Mouse (Mus musculus) MEL (cell line): ENCODE data around the gene Psap. TPM values are rescaled to one million over a fixed set of nuclear protein-coding genes. Genes with fewer than 3 reads are reported as not detected.

Experiments
- DNase-seq: peaks from one replicate; pipeline ENCODE4 v3.0.0; 2011; ENCODE audit warnings: low read depth, low spot score
- H3K27ac ChIP-seq: 2 replicates; pipeline ENCODE4 v1.5.1; 2012; ENCODE audit warnings: low read depth, mild to moderate bottlenecking, control low read depth, low read length, moderate library complexity; ENCODE audit not compliant: control insufficient read depth
- H3K27me3 ChIP-seq, 2 experiments: fragments of 150-350 bp in 1 of 2; sonication (generic) in 1 of 2; 2 replicates each; pipeline ENCODE4 v1.6.1; 2012; ENCODE audit warnings: low read length in 2 of 2, mild to moderate bottlenecking in 2 of 2, improper control_type of control experiment in 1 of 2, moderate library complexity in 1 of 2; ENCODE audit not compliant: insufficient read depth in 2 of 2, control insufficient read depth in 1 of 2
- H3K36me3 ChIP-seq, 2 experiments: 2 replicates each; pipeline ENCODE4 v1.6.1; 2012 to 2014; ENCODE audit warnings: low read length in 2 of 2, improper control_type of control experiment in 1 of 2, inconsistent platforms in 1 of 2, mild to moderate bottlenecking in 1 of 2; ENCODE audit not compliant: insufficient read depth in 2 of 2, control insufficient read depth in 1 of 2
- H3K4me1 ChIP-seq, 2 experiments: fragments of 150-350 bp in 1 of 2; sonication (generic) in 1 of 2; 2 replicates each; pipeline ENCODE4 v1.6.1; 2012; ENCODE audit warnings: low read length in 2 of 2, improper control_type of control experiment in 1 of 2, mild to moderate bottlenecking in 1 of 2; ENCODE audit not compliant: insufficient read depth in 2 of 2, control insufficient read depth in 1 of 2
- H3K4me3 ChIP-seq, 2 experiments: fragments of 150-350 bp in 1 of 2; sonication (generic) in 1 of 2; 2 replicates each; pipeline ENCODE4 v1.5.1; 2012; ENCODE audit warnings: low read depth in 2 of 2, low read length in 2 of 2, mild to moderate bottlenecking in 2 of 2, moderate library complexity in 2 of 2, control low read depth in 1 of 2, improper control_type of control experiment in 1 of 2; ENCODE audit not compliant: control insufficient read depth in 1 of 2, insufficient read depth in 1 of 2
- H3K79me2 ChIP-seq: 2 replicates; pipeline ENCODE4 v1.6.1; 2012; ENCODE audit warnings: mild to moderate bottlenecking, low read length, moderate library complexity; ENCODE audit not compliant: control insufficient read depth, poor library complexity, insufficient read depth
- H3K9ac ChIP-seq: 2 replicates; pipeline ENCODE4 v1.6.1; 2012; ENCODE audit warnings: low read depth, mild to moderate bottlenecking, control low read depth, low read length, moderate library complexity; ENCODE audit not compliant: control insufficient read depth, poor library complexity, severe bottlenecking
- H3K9me3 ChIP-seq: fragments of 150-350 bp; sonication (generic); replicated peaks from 2 replicates; pipeline ENCODE4 v1.6.1; 2012; ENCODE audit warnings: mild to moderate bottlenecking, low read length, improper control_type of control experiment, moderate library complexity; ENCODE audit not compliant: insufficient read depth
- CHD1 ChIP-seq: IDR thresholded peaks from 2 replicates; pipeline ENCODE4 v1.6.1; 2012; ENCODE audit warnings: low read depth, mild to moderate bottlenecking, inconsistent platforms, low read length, improper control_type of control experiment
- E2F4 ChIP-seq: IDR thresholded peaks from 2 replicates; pipeline ENCODE4 v1.6.1; 2011; ENCODE audit warnings: low read depth, low read length, improper control_type of control experiment, borderline replicate concordance
- ETS1 ChIP-seq: IDR thresholded peaks from 2 replicates; pipeline ENCODE4 v1.6.1; 2012; ENCODE audit warnings: low read depth, mild to moderate bottlenecking, inconsistent platforms, low read length, improper control_type of control experiment, moderate library complexity
- GABPA ChIP-seq: IDR thresholded peaks from 2 replicates; pipeline ENCODE4 v1.6.1; 2012; ENCODE audit warnings: low read depth, mild to moderate bottlenecking, inconsistent platforms, low read length, improper control_type of control experiment, moderate library complexity
- GATA1 ChIP-seq: IDR thresholded peaks from 2 replicates; pipeline ENCODE4 v1.6.1; 2011; ENCODE audit warnings: low read depth, low read length, improper control_type of control experiment
- KAT2A ChIP-seq: conservative IDR thresholded peaks from 2 replicates; pipeline ENCODE4 v1.6.1; 2012; ENCODE audit warnings: low read depth, low read length, improper control_type of control experiment, inconsistent platforms
- MAFK ChIP-seq: IDR thresholded peaks from 2 replicates; pipeline ENCODE4 v1.6.1; 2011; ENCODE audit warnings: low read depth, mild to moderate bottlenecking, low read length, improper control_type of control experiment, borderline replicate concordance
- MAX ChIP-seq: IDR thresholded peaks from 2 replicates; pipeline ENCODE4 v1.6.1; 2011; ENCODE audit warnings: low read length, improper control_type of control experiment
- MAZ ChIP-seq: IDR thresholded peaks from 2 replicates; pipeline ENCODE4 v1.6.1; 2012; ENCODE audit warnings: low read depth, mild to moderate bottlenecking, inconsistent platforms, low read length, improper control_type of control experiment
- MEF2A ChIP-seq: IDR thresholded peaks from 2 replicates; pipeline ENCODE4 v1.6.1; 2014; ENCODE audit warnings: low read depth, mild to moderate bottlenecking, inconsistent platforms, low read length, improper control_type of control experiment; ENCODE audit not compliant: poor library complexity, insufficient replicate concordance, severe bottlenecking; ENCODE audit errors: extremely low read depth
- MXI1 ChIP-seq: IDR thresholded peaks from 2 replicates; pipeline ENCODE4 v1.6.1; 2011; ENCODE audit warnings: mild to moderate bottlenecking, low read depth, low read length, improper control_type of control experiment
- NELFE ChIP-seq: IDR thresholded peaks from 2 replicates; pipeline ENCODE4 v1.6.1; 2011; ENCODE audit warnings: low read depth, low read length, improper control_type of control experiment
- POLR2AphosphoS2 ChIP-seq: IDR thresholded peaks from 2 replicates; pipeline ENCODE4 v1.6.1; 2011; ENCODE audit warnings: low read length, improper control_type of control experiment
- POLR2AphosphoS5 ChIP-seq: IDR thresholded peaks from 2 replicates; pipeline ENCODE4 v1.6.1; 2012; ENCODE audit warnings: low read depth, borderline replicate concordance, mild to moderate bottlenecking, inconsistent platforms, low read length, moderate library complexity, mixed read lengths
- RCOR1 ChIP-seq: IDR thresholded peaks from 2 replicates; pipeline ENCODE4 v1.6.1; 2012; ENCODE audit warnings: low read depth, mild to moderate bottlenecking, inconsistent platforms, low read length, improper control_type of control experiment
- SIN3A ChIP-seq: IDR thresholded peaks from 2 replicates; pipeline ENCODE4 v1.6.1; 2012; ENCODE audit warnings: low read length, improper control_type of control experiment, inconsistent platforms
- SMC3 ChIP-seq: IDR thresholded peaks from 2 replicates; pipeline ENCODE4 v1.6.1; 2011; ENCODE audit warnings: low read depth, low read length, improper control_type of control experiment
- TAL1 ChIP-seq: IDR thresholded peaks from 2 replicates; pipeline ENCODE4 v1.6.1; 2012; ENCODE audit warnings: mild to moderate bottlenecking, inconsistent platforms, low read length, moderate library complexity, mixed read lengths
- TCF12 ChIP-seq: IDR thresholded peaks from 2 replicates; pipeline ENCODE4 v1.6.1; 2014; ENCODE audit warnings: low read depth, mild to moderate bottlenecking, inconsistent platforms, low read length, improper control_type of control experiment, moderate library complexity
- UBTF ChIP-seq: IDR thresholded peaks from 2 replicates; pipeline ENCODE4 v1.6.1; 2012; ENCODE audit warnings: low read depth, mild to moderate bottlenecking, inconsistent platforms, low read length, improper control_type of control experiment, moderate library complexity, borderline replicate concordance; ENCODE audit not compliant: insufficient read depth
- ZC3H11A ChIP-seq: IDR thresholded peaks from 2 replicates; pipeline ENCODE4 v1.6.1; 2012; ENCODE audit warnings: low read depth, mild to moderate bottlenecking, inconsistent platforms, low read length, improper control_type of control experiment
- polyA plus RNA-seq, 2 experiments: library from polyadenylated mRNA; stranded (reverse) in 1 of 2; unstranded in 1 of 2; fragments of >175 nt in 1 of 2; fragments of >200 nt in 1 of 2; gene quantifications; 2 replicates each; pipeline versions ENCODE4 v1.2.1 to v1.2.4; 2012; ENCODE audit warnings: low replicate concordance in 2 of 2, low read depth in 1 of 2; ENCODE audit not compliant: insufficient read length in 2 of 2, insufficient read depth in 1 of 2, missing spikeins in 1 of 2
- total RNA-seq: library from RNA; depleted of rRNA; stranded (reverse); fragments of 300-350 nt; gene quantifications from 2 replicates; pipeline ENCODE4 v1.2.3, GENCODE M21; 2012

Gene Psap
- total and polyA plus RNA-seq, 3 experiments, result 56.8 to 153 (median 106) TPM

DNA sequence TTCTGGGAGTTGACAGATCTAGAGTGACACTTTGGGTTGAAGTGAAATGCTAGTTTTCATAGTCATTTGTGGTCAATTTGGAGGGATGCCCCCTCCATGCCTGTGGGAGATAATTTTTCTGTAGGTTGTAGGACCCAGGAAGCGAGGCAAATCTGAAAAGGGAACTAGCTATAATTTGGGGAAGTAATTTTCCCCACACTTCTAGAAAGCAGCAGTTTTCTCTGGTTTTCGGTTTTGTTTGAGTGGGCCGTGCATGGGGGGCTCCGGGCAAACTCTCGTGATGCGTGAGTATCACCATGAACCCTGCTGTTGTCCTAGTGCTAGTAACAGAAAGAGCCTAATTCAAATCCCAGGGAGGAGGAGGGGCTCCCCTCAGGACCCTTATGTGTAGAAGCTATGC is 6.8 kb downstream of the Psap start (continued):
- TF ChIP-seq TAL1 (peak; percentile 79), SMC3 (no peak)

DNA sequence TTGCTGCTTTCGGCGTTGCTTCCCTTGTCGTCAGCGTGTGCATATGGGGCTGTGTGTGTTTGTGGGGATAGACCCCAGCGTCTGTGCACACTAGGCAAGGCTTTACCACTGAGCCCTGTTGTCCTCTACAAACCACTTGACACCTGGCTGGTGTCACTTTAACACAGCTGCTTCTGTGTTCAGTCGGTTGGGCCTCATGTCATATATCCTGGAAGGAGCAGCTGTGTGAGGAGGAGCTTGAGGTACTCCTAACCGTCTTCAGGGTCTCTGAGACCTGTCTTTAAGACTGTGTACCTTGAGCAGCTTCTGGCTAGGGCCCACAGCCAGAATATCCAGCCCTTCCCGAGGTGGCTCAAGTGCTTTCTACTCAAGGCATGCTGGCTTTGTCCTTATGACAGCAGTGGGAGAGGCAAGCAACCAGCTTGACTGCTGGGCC is 7.3 kb downstream of the Psap start:
- peak overlapping the region; percentile 40 to 64 for H3K4me3 ChIP-seq
- no peak for DNase-seq

DNA sequence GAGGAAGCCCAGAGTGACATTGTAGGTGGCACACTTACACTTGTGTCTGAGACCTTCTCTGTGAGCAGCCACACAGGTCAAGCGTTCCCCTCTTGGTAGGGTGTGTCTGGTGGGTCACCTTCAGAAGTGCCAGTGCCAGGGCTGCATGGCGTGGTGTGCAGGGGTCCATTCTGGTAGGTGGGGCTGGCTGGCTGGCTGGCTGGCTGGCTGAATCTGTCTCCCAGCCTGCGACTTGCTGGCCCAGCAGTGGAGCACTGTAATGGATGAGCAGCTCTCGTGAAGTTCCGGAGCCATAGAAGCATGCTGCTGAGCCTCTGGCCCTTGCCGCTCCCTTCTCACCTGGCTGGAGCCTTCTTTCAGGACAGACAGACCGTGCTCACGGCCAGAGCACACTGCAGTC is 7.8 kb downstream of the Psap start:
- Histone ChIP-seq H3K9me3 (no peaks in the 10 kb centered on the region), H3K9ac (peak overlapping the region; percentile 61), H3K27me3 (no peaks in the 10 kb centered on the region), H3K4me3 (peak overlapping the region in 1 of 2 experiments; percentile 64; a peak in 2 of 4 replicates), H3K27ac (peak overlapping the region; percentile 96), H3K4me1 (peaks cover 17 to 80% of the 10 kb centered on the region in 2 experiments), H3K36me3 (peaks cover 0 to 61% of the 10 kb centered on the region in 2 experiments; a peak in 2 of 4 replicates), H3K79me2 (peaks cover 78% of the 10 kb centered on the region)
- DNase-seq, result no peak
- TF ChIP-seq POLR2AphosphoS2, result no peak
- TF ChIP-seq MAX, result no peak
- TF ChIP-seq TCF12, result no peak
- TF ChIP-seq NELFE, result no peak
- no peak for TF ChIP-seq E2F4
- TF ChIP-seq GATA1, result no peak
- TF ChIP-seq ETS1, result no peak
- no peak for TF ChIP-seq GABPA
- no peak for TF ChIP-seq POLR2AphosphoS5
- no peak for TF ChIP-seq KAT2A
- TF ChIP-seq MAZ, result no peak
- TF ChIP-seq, all 39 proteins: peak for 0

More for the DNA sequence above, 7.3 kb downstream of the Psap start:
- Histone ChIP-seq H3K27ac (peak overlapping the region; percentile 96), H3K79me2 (peaks cover 78% of the 10 kb centered on the region), H3K9ac (peak overlapping the region; percentile 61), H3K9me3 (no peaks in the 10 kb centered on the region), H3K36me3 (peaks cover 0 to 58% of the 10 kb centered on the region in 2 experiments; a peak in 2 of 4 replicates), H3K4me1 (peaks cover 19 to 79% of the 10 kb centered on the region in 2 experiments), H3K27me3 (no peaks in the 10 kb centered on the region)
- TF ChIP-seq UBTF, result no peak
- TF ChIP-seq MAX, result no peak
- TF ChIP-seq E2F4, result no peak
- TF ChIP-seq MAFK, result no peak
- TF ChIP-seq CHD1, result no peak
- no peak for TF ChIP-seq ZC3H11A
- TF ChIP-seq SIN3A, result no peak
- TF ChIP-seq RCOR1, result no peak
- no peak for TF ChIP-seq MEF2A
- no peak for TF ChIP-seq MXI1
